Mouse (Mus musculus) adrenal gland, adult 2 months (tissue): ENCODE data around the gene Cdnf. TPM values are rescaled to one million over a fixed set of nuclear protein-coding genes. Genes with fewer than 3 reads are reported as not detected.

Source experiments
- polyA plus RNA-seq: library from polyadenylated mRNA; depleted of rRNA; stranded (reverse); fragments of >200 nt; gene quantifications from 2 replicates; pipeline ENCODE4 v1.2.3, GENCODE M21; 2012; rRNA removed
- total RNA-seq, 2 experiments: library from RNA; stranded (reverse); gene quantifications; 2 replicates each; pipeline ENCODE4 v1.2.3; 2021

The Cdnf gene
- total and polyA plus RNA-seq, 3 experiments = 0.57 to 4.4 (median 4.4) TPM

Other genes with a start within 250 kb of the Cdnf start
- 10 to 100 TPM; 42.6 to 69.1 TPM for gene Nmt2, start 228.8 kb upstream of the Cdnf start, total RNA-seq
- gene Nmt2, start 228.8 kb upstream of the Cdnf start, polyA plus RNA-seq = 7.9 and 9.2 TPM in 2 replicates
- gene Rpp38, start 180.4 kb upstream of the Cdnf start, total RNA-seq = 10 to 100 TPM; 10.7 to 13.2 TPM
- gene Rpp38, start 180.4 kb upstream of the Cdnf start, polyA plus RNA-seq = 1.2 and 1.5 TPM in 2 replicates
- gene Acbd7, start 176.9 kb upstream of the Cdnf start, total RNA-seq = not detected
- not detected in 2 replicates for gene Acbd7, start 176.9 kb upstream of the Cdnf start, polyA plus RNA-seq
- under 1 TPM; 0.26 to 0.45 TPM for gene Olah, start 115.8 kb upstream of the Cdnf start, total RNA-seq
- gene Olah, start 115.8 kb upstream of the Cdnf start, polyA plus RNA-seq = not detected in 2 replicates
- gene Meig1, start 90.4 kb upstream of the Cdnf start, total RNA-seq = not detected
- gene Meig1, start 90.4 kb upstream of the Cdnf start, polyA plus RNA-seq = not detected in 2 replicates
- gene Dclre1c, start 88.9 kb upstream of the Cdnf start, total RNA-seq = 1 to 10 TPM; 7.1 to 7.3 TPM
- gene Dclre1c, start 88.9 kb upstream of the Cdnf start, polyA plus RNA-seq = 1.2 and 1.6 TPM in 2 replicates
- 1 to 10 TPM; 1.1 to 1.9 TPM for gene Suv39h2, start 38.0 kb upstream of the Cdnf start, total RNA-seq
- 0.85 and 1.3 TPM in 2 replicates for gene Suv39h2, start 38.0 kb upstream of the Cdnf start, polyA plus RNA-seq
- 1 to 10 TPM; 1.8 to 2.3 TPM for gene Gm45902, start 240 bp upstream of the Cdnf start, total RNA-seq
- gene Gm45902, start 240 bp upstream of the Cdnf start, polyA plus RNA-seq = 1.5 and 2.2 TPM in 2 replicates
- gene Hspa14, start 216 bp upstream of the Cdnf start, total RNA-seq = 10 to 100 TPM; 26.6 to 36.9 TPM
- 10.5 and 10.6 TPM in 2 replicates for gene Hspa14, start 216 bp upstream of the Cdnf start, polyA plus RNA-seq
- gene Fam107b, start 57.5 kb downstream of the Cdnf start, total RNA-seq = 10 to 100 TPM; 16.1 to 17.4 TPM
- gene Fam107b, start 57.5 kb downstream of the Cdnf start, polyA plus RNA-seq = 3.5 and 3.9 TPM in 2 replicates